Mouse (Mus musculus): ENCODE data around the gene Olfr791.

- TF ChIP-seq EP300 (IDR thresholded peaks at IDR 0.05; ENCODE audit: low read depth) (no peak), CTCF (IDR thresholded peaks at IDR 0.05; ENCODE audit: low read depth) (no peak)
Observed at GRCm38 (mm10) chr10:129484452-129484851, 37.1 kb upstream of the Olfr791 start, which contains the start of gene Olfr789.
